Mouse (Mus musculus) C2C12 (cell line): ENCODE measurements around the gene Arl11.

Experiments
- CEBPB ChIP-seq: IDR thresholded peaks from one replicate; pipeline ENCODE4 v1.6.1; 2011; ENCODE audit warnings: low read depth, mild to moderate bottlenecking, control low read depth, moderate library complexity
- CTCF ChIP-seq: IDR thresholded peaks from one replicate; pipeline ENCODE4 v1.5.1; 2011; ENCODE audit not compliant: control insufficient read depth, insufficient read depth, insufficient read length
- FOSL1 ChIP-seq: IDR thresholded peaks from one replicate; pipeline ENCODE4 v1.8.0; 2011; ENCODE audit warnings: mild to moderate bottlenecking, low read length; ENCODE audit not compliant: poor library complexity, insufficient read depth, severe bottlenecking
- MAX ChIP-seq: IDR thresholded peaks from one replicate; pipeline ENCODE4 v1.6.1; 2011; ENCODE audit warnings: mild to moderate bottlenecking, control low read depth
- MYOD1 ChIP-seq: IDR thresholded peaks from one replicate; pipeline ENCODE4 v1.6.1; 2011; ENCODE audit warnings: low read depth; ENCODE audit not compliant: control insufficient read depth, insufficient read length
- USF1 ChIP-seq: IDR thresholded peaks from one replicate; pipeline ENCODE4 v1.6.1; 2011; ENCODE audit warnings: low read depth, mild to moderate bottlenecking, control low read depth, moderate library complexity

DNA sequence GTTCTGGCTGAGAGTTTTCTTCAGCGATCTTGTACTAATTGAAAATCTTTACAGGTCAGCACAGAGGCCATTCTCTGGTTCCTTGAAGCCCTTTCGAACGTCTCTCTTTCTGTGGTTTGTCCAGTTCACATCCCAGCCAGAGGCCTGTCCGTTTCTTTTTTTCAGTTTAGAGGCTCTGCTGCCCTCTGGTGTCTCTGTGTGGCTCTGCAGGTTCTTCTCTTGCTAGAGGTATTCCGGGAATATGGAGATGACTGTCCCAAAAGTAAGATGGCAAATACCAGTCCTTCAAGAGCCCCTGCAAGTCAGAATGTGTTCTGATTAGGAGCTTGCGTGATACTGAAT, 14.8 kb upstream of the Arl11 start:
- TF ChIP-seq CTCF = peak; percentile 9
- TF ChIP-seq USF1 = no peak
- TF ChIP-seq MAX = no peak
- TF ChIP-seq MYOD1 = no peak
- no peak for TF ChIP-seq CEBPB
- TF ChIP-seq FOSL1 = no peak
